ENCODE assay signal across 10 mouse cellular contexts in genomic region chr4:118548130-118548480, GRCm38 (mm10). TPM values are rescaled to one million over a fixed set of nuclear protein-coding genes. Genes with fewer than 3 reads are reported as not detected.
DNase-seq lines count a peak whose midpoint lies in the region; ATAC-seq lines count a peak whose summit lies in the region.
"Not testable (repeated sequence)": the region's sequence is repeated elsewhere in the genome, so short reads cannot be mapped to it uniquely, and the experiment has no call there.
"Had no signal": no experiment of that assay in that cellular context is flagged by ENCODE, and none has a peak within 500 bp of the region (broad histone marks: within the 10 kb centered on the region; RNA-seq: fewer than 3 reads in every experiment).

No protein-coding gene starts in this region.

- H3K4me2 ChIP-seq in forebrain, embryonic 14.5 days (ENCODE audit: low read length); limb, embryonic 12.5 days; midbrain, embryonic 14.5 days (ENCODE audit: low read length): not testable (repeated sequence)

- WGBS in forebrain, embryonic 14.5 days: 89% methylated on average over 10 of the region's 10 CpGs
- WGBS in hindbrain, embryonic 10.5 days: 86% methylated on average over 10 of the region's 10 CpGs
- WGBS in limb, embryonic 12.5 days: 86% methylated on average over 10 of the region's 10 CpGs
- WGBS in midbrain, embryonic 14.5 days: 89% methylated on average over 10 of the region's 10 CpGs

- H3K27ac ChIP-seq in forebrain, embryonic 14.5 days (ENCODE audit: low read depth, low read length); hindbrain, embryonic 10.5 days; limb, embryonic 12.5 days; midbrain, embryonic 14.5 days (replicated peaks; ENCODE audit: low read depth, low read length): not testable (repeated sequence)

- DNase-seq in adrenal gland, adult 2 months: peak; percentile 15
- peak; percentile 9 to 22 for DNase-seq in cerebellum, adult 18-20 months
- DNase-seq in forebrain, embryonic 14.5 days (ENCODE audit: low spot score): peak; percentile 66
- peak; percentile 58 for DNase-seq in hindbrain, embryonic 10.5 days (ENCODE audit: low spot score)
- peak; percentile 60 for DNase-seq in midbrain, embryonic 14.5 days
- peak; percentile 60 to 90 for DNase-seq in spleen, postnatal 4 days (ENCODE audit: low spot score in 2 of 2)

- not testable (repeated sequence) for H3K4me3 ChIP-seq in forebrain, embryonic 14.5 days (ENCODE audit: low read depth, low read length); hindbrain, embryonic 10.5 days; limb, embryonic 12.5 days (replicated peaks); midbrain, embryonic 14.5 days (replicated peaks; ENCODE audit: low read depth, low read length)

- not testable (repeated sequence) for H3K9ac ChIP-seq in forebrain, embryonic 14.5 days (ENCODE audit: low read length); midbrain, embryonic 14.5 days (replicated peaks; ENCODE audit: low read length)
- 0 out of 2 replicates have a peak overlapping the region, but pooled peaks have one; percentile 0 for H3K9ac ChIP-seq in limb, embryonic 12.5 days (replicated peaks)

- not testable (repeated sequence) for H3K4me1 ChIP-seq in forebrain, embryonic 14.5 days (ENCODE audit: control insufficient read depth, insufficient read depth, low read length); limb, embryonic 12.5 days (replicated peaks); midbrain, embryonic 14.5 days (ENCODE audit: control insufficient read depth, insufficient read depth, low read length)
- H3K4me1 ChIP-seq in hindbrain, embryonic 10.5 days (replicated peaks): peaks cover 14% of the 10 kb centered on the region

- not testable (repeated sequence) for H3K27me3 ChIP-seq in forebrain, embryonic 14.5 days (replicated peaks; ENCODE audit: control insufficient read depth, insufficient read depth, low read length); hindbrain, embryonic 10.5 days (ENCODE audit: insufficient read depth, poor library complexity, severe bottlenecking); limb, embryonic 12.5 days; midbrain, embryonic 14.5 days (ENCODE audit: control insufficient read depth, insufficient read depth, low read length)

- not testable (repeated sequence) for H3K9me3 ChIP-seq in forebrain, embryonic 14.5 days (replicated peaks; ENCODE audit: control insufficient read depth, low read length); hindbrain, embryonic 10.5 days; limb, embryonic 12.5 days; midbrain, embryonic 14.5 days (ENCODE audit: control insufficient read depth, low read length)

- H3K36me3 ChIP-seq in forebrain, embryonic 14.5 days (ENCODE audit: control insufficient read depth, insufficient read depth, low read length); hindbrain, embryonic 10.5 days; limb, embryonic 12.5 days; midbrain, embryonic 14.5 days (ENCODE audit: control insufficient read depth, insufficient read depth, low read length): not testable (repeated sequence)

- ATAC-seq in forebrain, embryonic 14.5 days; limb, embryonic 12.5 days (ENCODE audit: insufficient number of reproducible peaks, insufficient read depth, low FRiP score, low TSS enrichment, low read depth); midbrain, embryonic 14.5 days (ENCODE audit: low FRiP score, low TSS enrichment): not testable (repeated sequence)

RNA-seq across cellular contexts. Expression of gene Tmem125, which starts 4.3 kb away (rescaled TPM):
- total RNA-seq in adrenal gland, adult 2 months (2021): under 1 TPM in 1 of 2 experiments, not detected in 1; 0.21 TPM
- 0.17 and 0.33 TPM in 2 replicates for polyA plus RNA-seq in adrenal gland, adult 2 months (2012; rRNA removed)
- not detected in 2 replicates for polyA plus RNA-seq in forebrain, embryonic 14.5 days (2014; fragmentation: Nextera tagmentation; extraction: Ambion mirVana)
- 0.71 and 1.1 TPM in 2 replicates for polyA plus RNA-seq in hindbrain, embryonic 10.5 days (2016; fragmentation: Nextera tagmentation; extraction: Ambion mirVana)
- polyA plus RNA-seq in limb, embryonic 12.5 days (2016; fragmentation: Nextera tagmentation; extraction: Ambion mirVana): 0.58 and 1.2 TPM in 2 replicates
- not detected in 2 replicates for polyA plus RNA-seq in midbrain, embryonic 14.5 days (2014; fragmentation: Nextera tagmentation; extraction: Ambion mirVana)
- total RNA-seq: gastrocnemius, postnatal 36 days had no signal
- polyA plus RNA-seq: midbrain, embryonic 16.5 days had no signal

RNA-seq across cellular contexts. Expression of gene 2610528J11Rik, which starts 21.3 kb away (rescaled TPM):
- total RNA-seq in adrenal gland, adult 2 months (2021): not detected
- polyA plus RNA-seq in adrenal gland, adult 2 months (2012; rRNA removed): not detected in 2 replicates
- polyA plus RNA-seq in forebrain, embryonic 14.5 days (2014; fragmentation: Nextera tagmentation; extraction: Ambion mirVana): not detected in 2 replicates
- 1.1 and 2.8 TPM in 2 replicates for polyA plus RNA-seq in hindbrain, embryonic 10.5 days (2016; fragmentation: Nextera tagmentation; extraction: Ambion mirVana)
- 0.73 and 1.6 TPM in 2 replicates for polyA plus RNA-seq in limb, embryonic 12.5 days (2016; fragmentation: Nextera tagmentation; extraction: Ambion mirVana)
- polyA plus RNA-seq in midbrain, embryonic 14.5 days (2014; fragmentation: Nextera tagmentation; extraction: Ambion mirVana): not detected in 2 replicates
- total RNA-seq: gastrocnemius, postnatal 36 days had no signal
- polyA plus RNA-seq: hindbrain, embryonic 16.5 days; midbrain, embryonic 16.5 days had no signal

RNA-seq across cellular contexts. Expression of gene Tie1, which starts 58.2 kb away (rescaled TPM):
- 10 to 100 TPM; 30.3 to 52.5 TPM for total RNA-seq in adrenal gland, adult 2 months (2021)
- 78.4 and 96.9 TPM in 2 replicates for polyA plus RNA-seq in adrenal gland, adult 2 months (2012; rRNA removed)
- 10.8 and 12.4 TPM in 2 replicates for polyA plus RNA-seq in forebrain, embryonic 14.5 days (2014; fragmentation: Nextera tagmentation; extraction: Ambion mirVana)
- polyA plus RNA-seq in hindbrain, embryonic 10.5 days (2016; fragmentation: Nextera tagmentation; extraction: Ambion mirVana): 16.0 and 19.5 TPM in 2 replicates
- polyA plus RNA-seq in limb, embryonic 12.5 days (2016; fragmentation: Nextera tagmentation; extraction: Ambion mirVana): 16.6 and 18.4 TPM in 2 replicates
- polyA plus RNA-seq in midbrain, embryonic 14.5 days (2014; fragmentation: Nextera tagmentation; extraction: Ambion mirVana): 8.1 and 12.0 TPM in 2 replicates

Comparison
In these comparisons a context has a peak if more than half of its experiments do, and no peak if none do; other contexts are left out.
1. DNase-seq: peak in every context shown above with its lines; median percentile 75 in spleen, postnatal 4 days; 66 in forebrain, embryonic 14.5 days; 60 in midbrain, embryonic 14.5 days; 58 in hindbrain, embryonic 10.5 days; 16 in cerebellum, adult 18-20 months; 15 in adrenal gland, adult 2 months.